Mouse (Mus musculus): Measurements from ENCODE around the gene Ptprm. TPM values are rescaled to one million over a fixed set of nuclear protein-coding genes. Genes with fewer than 3 reads are reported as not detected.

Gene Ptprm
- polyA plus RNA-seq, 1 experiment from 2014 or later: 12.6 TPM

DNA sequence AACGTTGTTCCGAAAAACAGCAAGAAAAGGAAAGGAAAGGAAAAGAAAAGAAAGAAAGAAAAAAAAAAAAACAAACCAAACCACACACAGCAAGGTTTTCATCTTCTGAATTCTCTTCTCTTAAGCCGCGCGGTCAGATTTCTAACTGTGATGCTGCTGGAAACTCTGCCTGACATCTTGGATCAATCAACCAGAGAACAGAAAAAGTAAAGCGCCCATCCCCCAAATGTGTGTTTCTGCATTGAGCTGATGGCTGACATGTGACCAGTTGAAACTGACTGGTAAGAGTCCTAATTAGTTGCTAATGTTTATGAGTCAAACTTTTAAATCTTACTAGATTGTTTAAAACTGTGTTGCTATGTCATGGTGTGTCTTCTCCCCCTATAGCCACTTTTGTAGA is 441.7 kb downstream of the Ptprm start:
- Histone ChIP-seq H3K9me3 (no peaks in the 10 kb centered on the region), H3K27ac (0 out of 2 replicates have a peak overlapping the region, but pooled peaks have one; percentile 29), H3K36me3 (no peaks in the 10 kb centered on the region), H3K4me3 (replicated peaks) (no peak overlapping the region), H3K4me1 (replicated peaks) (no peaks in the 10 kb centered on the region; the same call in 1 of the 2 replicates), H3K4me2 (no peak overlapping the region), H3K27me3 (no peaks in the 10 kb centered on the region), H3K9ac (replicated peaks) (no peak overlapping the region)
- ATAC-seq (ENCODE audit: insufficient number of reproducible peaks, insufficient read depth, low FRiP score, low TSS enrichment, low read depth): no peak
- 43% methylated on average over 6 of the region's 6 CpGs for WGBS

DNA sequence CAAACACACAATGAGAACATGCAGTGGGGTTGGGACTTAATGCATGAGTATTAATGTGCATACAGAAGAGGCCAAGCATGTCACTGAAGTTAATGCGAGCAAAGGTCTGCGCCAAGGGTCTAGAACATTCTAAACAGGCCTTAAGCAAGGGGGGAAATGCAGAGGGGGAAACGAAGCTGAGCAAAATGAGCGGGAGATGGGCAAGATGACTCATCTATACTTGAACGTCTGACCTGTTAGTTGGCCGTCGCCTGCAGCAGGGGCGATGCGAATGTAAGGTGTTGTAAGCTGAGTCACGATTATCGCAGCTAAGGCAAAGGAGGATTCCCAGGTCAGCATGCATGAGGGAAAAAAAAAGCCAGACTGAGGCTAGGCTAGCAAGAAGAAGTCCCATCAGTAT is 442.1 kb downstream of the Ptprm start:
- H3K36me3 ChIP-seq: no peaks in the 10 kb centered on the region
- no peaks in the 10 kb centered on the region for H3K9me3 ChIP-seq
- no peak overlapping the region for H3K4me3 ChIP-seq (replicated peaks)
- H3K27ac ChIP-seq: 0 out of 2 replicates have a peak overlapping the region, but pooled peaks have one; percentile 29
- ATAC-seq (ENCODE audit: insufficient number of reproducible peaks, insufficient read depth, low FRiP score, low TSS enrichment, low read depth): no peak
- no peak overlapping the region for H3K4me2 ChIP-seq
- H3K4me1 ChIP-seq (replicated peaks): no peaks in the 10 kb centered on the region; the same call in 1 of the 2 replicates
- no peaks in the 10 kb centered on the region for H3K27me3 ChIP-seq
- WGBS: 63% methylated on average over 11 of the region's 11 CpGs
- H3K9ac ChIP-seq (replicated peaks): no peak overlapping the region

DNA sequence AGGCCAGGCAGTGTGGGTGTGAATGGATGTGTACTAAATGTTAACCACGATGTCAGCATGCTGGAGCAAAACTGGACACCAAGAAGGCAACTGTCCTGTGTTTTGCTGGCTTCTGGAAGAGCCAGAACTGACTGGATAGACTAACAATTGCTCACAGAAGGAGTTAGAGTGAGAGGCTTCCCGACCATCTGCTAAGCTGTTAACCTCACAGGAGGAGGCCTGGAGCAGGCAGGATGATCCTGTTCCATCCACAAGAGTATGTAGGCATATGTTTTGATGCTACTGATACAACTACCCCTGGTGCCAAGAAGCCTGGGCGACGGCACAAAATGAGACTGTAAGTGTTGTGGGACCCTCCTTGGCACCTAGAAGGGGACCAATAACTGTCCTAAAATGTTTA is 444.4 kb downstream of the Ptprm start:
- H3K4me1 ChIP-seq (replicated peaks): no peaks in the 10 kb centered on the region; the same call in 1 of the 2 replicates
- no peak overlapping the region for H3K4me3 ChIP-seq (replicated peaks)
- H3K27me3 ChIP-seq: no peaks in the 10 kb centered on the region
- H3K9me3 ChIP-seq: no peaks in the 10 kb centered on the region
- no peak overlapping the region for H3K27ac ChIP-seq
- H3K36me3 ChIP-seq: no peaks in the 10 kb centered on the region
- WGBS: 80% methylated on average over 4 of the region's 4 CpGs
- no peak overlapping the region for H3K9ac ChIP-seq (replicated peaks)
- H3K4me2 ChIP-seq: no peak overlapping the region
- ATAC-seq (ENCODE audit: insufficient number of reproducible peaks, insufficient read depth, low FRiP score, low TSS enrichment, low read depth): no peak

DNA sequence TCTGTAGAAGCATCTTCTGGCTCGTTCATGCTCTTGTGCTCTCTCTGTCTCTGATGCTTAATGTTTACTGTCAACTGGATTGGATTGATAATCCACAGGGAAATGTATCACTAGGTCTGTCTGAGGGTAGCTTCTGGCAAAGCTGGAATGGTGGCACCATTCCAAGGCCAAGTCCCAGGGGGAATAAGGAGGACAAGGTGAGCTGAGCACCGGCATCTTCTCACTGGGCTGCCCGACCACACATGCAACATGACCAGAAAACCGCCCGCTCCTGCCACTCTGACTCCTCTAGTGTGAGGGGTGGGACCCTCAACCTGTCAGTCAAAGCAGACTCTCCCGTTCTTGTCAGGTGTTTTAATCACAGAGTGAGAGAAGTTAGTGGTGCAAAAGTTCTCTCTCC is 445.3 kb downstream of the Ptprm start:
- H3K4me2 ChIP-seq: no peak overlapping the region

DNA sequence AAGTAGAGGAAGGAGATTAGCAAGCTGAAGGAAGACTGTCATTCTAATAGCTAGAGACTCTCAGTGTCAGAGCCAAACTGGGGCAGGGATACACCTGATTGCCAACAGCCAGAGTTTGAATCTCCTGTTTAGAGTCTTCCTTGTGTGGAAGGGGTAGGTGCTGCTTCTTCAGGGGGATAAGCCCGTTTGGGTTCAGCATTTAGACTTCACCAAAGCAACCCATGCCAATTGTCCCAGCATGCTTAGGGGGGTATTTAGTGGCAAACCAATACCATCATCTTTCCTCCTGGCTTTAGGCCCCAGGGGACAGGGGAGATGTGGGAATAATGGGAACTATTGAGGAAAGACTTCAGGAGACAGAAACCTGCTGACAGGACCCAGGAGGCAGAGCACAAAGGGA is 460.1 kb downstream of the Ptprm start:
- Histone ChIP-seq H3K9ac (replicated peaks) (no peak overlapping the region), H3K9me3 (no peaks in the 10 kb centered on the region), H3K4me2 (no peak overlapping the region), H3K36me3 (no peaks in the 10 kb centered on the region), H3K27ac (no peak overlapping the region), H3K4me1 (replicated peaks) (no peaks in the 10 kb centered on the region), H3K4me3 (replicated peaks) (no peak overlapping the region), H3K27me3 (no peaks in the 10 kb centered on the region)
- WGBS: 81% methylated on average over 1 of the region's 1 CpGs
- ATAC-seq (ENCODE audit: insufficient number of reproducible peaks, insufficient read depth, low FRiP score, low TSS enrichment, low read depth): no peak

More for the DNA sequence above, 445.3 kb downstream of the Ptprm start:
- Histone ChIP-seq H3K36me3 (no peaks in the 10 kb centered on the region), H3K27me3 (no peaks in the 10 kb centered on the region), H3K4me3 (replicated peaks) (no peak overlapping the region), H3K27ac (no peak overlapping the region), H3K4me1 (replicated peaks) (no peaks in the 10 kb centered on the region; the same call in 1 of the 2 replicates), H3K9ac (replicated peaks) (no peak overlapping the region), H3K9me3 (no peaks in the 10 kb centered on the region)
- no peak for ATAC-seq (ENCODE audit: insufficient number of reproducible peaks, insufficient read depth, low FRiP score, low TSS enrichment, low read depth)
- 86% methylated on average over 6 of the region's 6 CpGs for WGBS

DNA sequence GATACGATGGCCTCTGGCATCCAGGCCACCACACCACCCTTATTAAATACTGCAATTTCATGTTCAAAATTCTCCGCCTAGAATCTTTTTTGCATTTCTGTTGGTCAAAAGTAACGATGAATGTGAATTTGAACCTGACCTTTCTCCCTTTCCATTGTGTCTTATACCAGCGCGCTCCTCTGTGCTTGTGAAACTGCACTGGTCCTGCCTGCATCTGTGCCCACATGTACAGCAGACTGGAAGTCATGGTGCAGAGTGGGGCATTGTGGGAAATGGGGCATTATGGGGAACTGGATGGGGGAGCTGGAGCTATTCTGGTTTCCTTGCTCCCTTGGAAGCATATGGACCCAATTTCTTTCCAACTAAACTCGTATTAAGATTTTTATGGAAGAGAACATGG is 462.3 kb downstream of the Ptprm start:
- ATAC-seq (ENCODE audit: insufficient number of reproducible peaks, insufficient read depth, low FRiP score, low TSS enrichment, low read depth): no peak
- no peaks in the 10 kb centered on the region for H3K36me3 ChIP-seq
- no peaks in the 10 kb centered on the region; the same call in 1 of the 2 replicates for H3K27me3 ChIP-seq
- WGBS: 84% methylated on average over 6 of the region's 6 CpGs
- no peak overlapping the region for H3K4me3 ChIP-seq (replicated peaks)
- no peaks in the 10 kb centered on the region for H3K4me1 ChIP-seq (replicated peaks)
- no peak overlapping the region for H3K9ac ChIP-seq (replicated peaks)
- H3K4me2 ChIP-seq: no peak overlapping the region
- no peak overlapping the region for H3K27ac ChIP-seq
- H3K9me3 ChIP-seq: no peaks in the 10 kb centered on the region

DNA sequence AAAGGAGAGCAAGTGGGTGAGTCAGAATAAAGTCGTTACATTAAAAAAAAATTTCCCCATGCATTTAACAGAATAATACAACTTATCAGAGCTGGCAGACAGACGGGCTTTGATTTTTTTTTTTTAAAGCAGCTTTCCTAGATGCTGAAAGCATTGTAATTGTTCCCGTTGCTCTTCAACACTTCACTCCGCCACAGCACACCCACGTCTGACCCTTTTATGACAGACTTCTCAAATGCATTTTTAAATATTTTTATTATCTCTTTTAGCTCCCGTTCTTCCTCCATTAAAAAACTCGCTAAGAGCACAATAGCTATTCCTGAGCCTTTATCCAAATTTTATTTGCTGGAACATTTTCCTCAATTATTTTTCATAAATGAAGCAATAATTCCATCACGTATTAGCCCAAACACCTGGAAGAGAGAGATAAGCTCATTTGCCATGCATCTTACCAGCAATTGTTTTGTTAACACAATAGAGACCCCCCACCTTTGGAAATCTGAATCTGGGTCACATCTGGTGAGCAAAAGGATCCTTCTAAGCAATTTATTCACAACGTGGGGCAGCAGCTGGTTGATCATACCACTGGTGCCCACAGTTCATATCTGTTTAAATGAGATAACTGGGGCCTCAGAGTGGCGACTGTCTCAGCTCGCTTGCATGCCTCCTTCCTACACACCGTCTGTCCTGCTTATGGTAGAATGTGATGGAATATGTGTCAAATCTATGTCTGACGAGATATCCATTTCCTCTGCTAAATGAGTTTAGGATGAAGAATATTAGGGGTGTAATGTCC is 463.0 kb downstream of the Ptprm start:
- no peak for ATAC-seq (ENCODE audit: insufficient number of reproducible peaks, insufficient read depth, low FRiP score, low TSS enrichment, low read depth)
- Histone ChIP-seq H3K4me1 (replicated peaks) (no peaks in the 10 kb centered on the region), H3K36me3 (no peaks in the 10 kb centered on the region)

DNA sequence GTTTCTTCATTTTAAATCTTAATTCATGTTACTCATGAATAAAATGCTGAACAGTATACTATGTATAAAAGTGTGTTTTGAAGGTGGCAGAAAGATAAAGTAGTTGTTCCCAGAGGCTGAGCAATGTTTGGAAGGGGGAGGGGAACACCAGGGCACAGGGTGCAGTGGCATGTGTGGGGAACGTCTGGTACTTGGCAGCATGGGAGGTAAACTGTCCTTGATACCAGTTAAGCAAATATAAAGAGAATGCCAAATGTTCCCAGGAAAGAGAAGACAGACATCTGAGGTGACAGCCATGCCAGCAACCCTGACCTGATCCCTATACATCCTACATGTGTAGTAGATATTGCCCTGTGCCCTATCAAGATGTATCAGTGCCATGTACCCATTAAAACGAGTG is 472.0 kb downstream of the Ptprm start:
- no peak overlapping the region for H3K27ac ChIP-seq
- H3K9ac ChIP-seq (replicated peaks): no peak overlapping the region
- ATAC-seq (ENCODE audit: insufficient number of reproducible peaks, insufficient read depth, low FRiP score, low TSS enrichment, low read depth): no peak
- no peak overlapping the region for H3K4me3 ChIP-seq (replicated peaks)
- peaks cover 8% of the 10 kb centered on the region for H3K27me3 ChIP-seq
- H3K9me3 ChIP-seq: no peaks in the 10 kb centered on the region
- H3K36me3 ChIP-seq: no peaks in the 10 kb centered on the region
- no peak overlapping the region for H3K4me2 ChIP-seq
- WGBS: 79% methylated on average over 2 of the region's 2 CpGs
- H3K4me1 ChIP-seq (replicated peaks): peaks cover 10% of the 10 kb centered on the region

More for the DNA sequence above, 463.0 kb downstream of the Ptprm start:
- no peaks in the 10 kb centered on the region; the same call in 1 of the 2 replicates for H3K27me3 ChIP-seq
- H3K9ac ChIP-seq (replicated peaks): no peak overlapping the region
- no peak overlapping the region for H3K27ac ChIP-seq
- WGBS: 68% methylated on average over 13 of the region's 13 CpGs
- no peak overlapping the region for H3K4me3 ChIP-seq (replicated peaks)
- no peak overlapping the region for H3K4me2 ChIP-seq
- no peaks in the 10 kb centered on the region for H3K9me3 ChIP-seq

DNA sequence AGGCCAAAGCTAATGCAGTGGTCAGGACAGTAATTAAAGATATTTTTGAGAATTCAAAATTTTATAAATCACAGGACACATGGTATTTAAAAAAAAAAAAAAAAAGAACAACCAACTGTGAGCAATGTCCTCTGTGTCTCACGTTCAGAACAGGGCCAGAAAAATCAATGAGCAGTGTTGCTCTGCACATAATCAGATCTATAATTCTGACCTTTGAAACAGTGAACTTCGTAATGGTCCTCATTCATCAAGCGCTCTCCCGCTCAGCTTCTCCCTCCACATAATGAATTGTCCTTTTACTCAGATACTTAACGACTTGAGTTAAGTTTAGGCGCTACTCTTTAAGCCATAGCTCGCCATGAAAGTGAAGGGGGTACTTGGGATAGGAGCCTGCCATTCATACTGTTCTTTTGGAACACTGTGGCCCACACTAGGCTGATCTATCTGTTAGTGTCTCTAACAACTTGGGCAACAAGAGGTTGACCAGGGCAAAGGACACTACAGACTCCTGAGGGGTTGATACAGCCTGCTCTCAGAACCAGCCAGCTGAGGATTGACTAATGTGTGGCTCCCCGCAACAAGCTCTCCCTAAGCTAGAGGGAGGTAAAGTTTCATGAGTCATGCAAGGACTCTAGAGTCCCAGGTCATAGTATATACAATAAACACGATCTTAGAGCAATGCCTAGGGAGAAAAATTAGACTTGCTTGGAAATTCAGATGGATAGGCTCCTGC is 473.1 kb downstream of the Ptprm start:
- peaks cover 12% of the 10 kb centered on the region for H3K4me1 ChIP-seq (replicated peaks)
- 76% methylated on average over 9 of the region's 9 CpGs for WGBS
- ATAC-seq (ENCODE audit: insufficient number of reproducible peaks, insufficient read depth, low FRiP score, low TSS enrichment, low read depth): no peak
- H3K4me3 ChIP-seq (replicated peaks): no peak overlapping the region
- H3K9ac ChIP-seq (replicated peaks): no peak overlapping the region
- H3K9me3 ChIP-seq: no peaks in the 10 kb centered on the region
- no peaks in the 10 kb centered on the region for H3K36me3 ChIP-seq
- no peak overlapping the region for H3K27ac ChIP-seq
- H3K4me2 ChIP-seq: no peak overlapping the region
- H3K27me3 ChIP-seq: peaks cover 8% of the 10 kb centered on the region; the same call in 1 of the 2 replicates

DNA sequence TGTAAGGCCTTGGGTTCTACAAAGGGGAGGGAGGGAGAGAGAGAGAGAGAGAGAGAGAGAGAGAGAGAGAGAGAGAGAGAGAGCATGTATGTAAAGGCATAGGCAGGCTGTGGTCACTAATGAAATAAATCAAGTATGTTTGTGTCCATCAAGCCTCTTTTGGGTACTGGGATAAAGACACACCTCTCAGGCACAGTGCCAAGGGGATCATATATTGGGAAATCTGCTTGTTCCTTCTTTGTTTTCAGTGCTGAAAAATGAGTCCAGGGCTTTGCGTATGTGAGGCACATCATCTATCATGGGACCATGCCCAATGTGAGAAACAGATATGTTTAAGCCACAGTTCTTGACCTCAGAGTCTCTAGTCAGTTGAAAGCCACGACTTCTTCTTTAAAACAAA is 475.1 kb downstream of the Ptprm start:
- H3K4me2 ChIP-seq: no peak overlapping the region
- H3K9ac ChIP-seq (replicated peaks): no peak overlapping the region
- no peaks in the 10 kb centered on the region for H3K36me3 ChIP-seq
- H3K27ac ChIP-seq: no peak overlapping the region
- H3K9me3 ChIP-seq: no peaks in the 10 kb centered on the region
- peaks cover 21% of the 10 kb centered on the region for H3K4me1 ChIP-seq (replicated peaks)
- no peak overlapping the region for H3K4me3 ChIP-seq (replicated peaks)
- whole genome bisulfite sequencing: 85% methylated on average over 2 of the region's 2 CpGs
- no peaks in the 10 kb centered on the region for H3K27me3 ChIP-seq
- ATAC-seq (ENCODE audit: insufficient number of reproducible peaks, insufficient read depth, low FRiP score, low TSS enrichment, low read depth): no peak

DNA sequence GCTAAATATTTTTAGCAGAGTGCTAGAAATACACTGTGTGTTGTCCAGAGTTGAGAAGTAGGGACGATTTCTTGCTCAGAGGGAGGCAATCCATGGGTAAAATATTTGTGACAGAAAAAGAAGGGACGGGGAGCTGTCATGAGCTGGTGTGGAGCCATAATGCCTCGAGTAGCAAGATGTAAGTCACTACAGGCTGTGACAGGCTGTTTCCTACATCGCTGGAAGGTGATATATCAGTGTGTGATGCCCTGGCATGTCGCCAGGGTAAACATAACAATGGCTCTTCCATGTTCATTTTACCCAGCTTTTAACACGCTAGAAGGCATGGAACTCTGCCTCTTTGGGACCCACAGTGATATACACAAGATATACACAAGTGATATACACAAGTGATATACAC is 476.7 kb downstream of the Ptprm start:
- 71% methylated on average over 6 of the region's 6 CpGs for WGBS
- Histone ChIP-seq H3K36me3 (no peaks in the 10 kb centered on the region), H3K9me3 (no peaks in the 10 kb centered on the region), H3K27ac (no peak overlapping the region), H3K27me3 (no peaks in the 10 kb centered on the region), H3K4me2 (no peak overlapping the region), H3K4me3 (replicated peaks) (no peak overlapping the region), H3K9ac (replicated peaks) (no peak overlapping the region), H3K4me1 (replicated peaks) (peaks cover 32% of the 10 kb centered on the region)
- ATAC-seq (ENCODE audit: insufficient number of reproducible peaks, insufficient read depth, low FRiP score, low TSS enrichment, low read depth): no peak

Data from limb, embryonic 12.5 days (tissue).